Mouse (Mus musculus) gastrocnemius, postnatal 14 days (tissue): Measurements from ENCODE around the gene Ina. TPM values are rescaled to one million over a fixed set of nuclear protein-coding genes. Genes with fewer than 3 reads are reported as not detected.
A peak's percentile ranks its signal among the peaks of the same experiment; 100 is the strongest.

Experiments used
- DNase-seq: peaks from one replicate; pipeline ENCODE4 v3.0.0; 2021; ENCODE audit warnings: mixed read lengths
- intact Hi-C: fragments of 180-260 bp; cut with DNase I; formaldehyde crosslinking; loops from one replicate; pipeline ENCODE4 v1.15.1; 2025; ENCODE audit warnings: low total_unique reads
- total RNA-seq, 2 experiments: library from RNA; stranded (reverse); gene quantifications; 2 replicates each; pipeline ENCODE4 v1.2.3; 2021

The Ina gene
- total RNA-seq, 2 experiments from 2014 or later, result not detected

GRCm38 (mm10) chr19:47009420-47009819 lies 5.1 kb upstream of the Ina start:
- DNase-seq, result no peak
- intact Hi-C loops, result no loop called here

GRCm38 (mm10) chr19:47009943-47010342 lies 4.6 kb upstream of the Ina start:
- intact Hi-C loops, result no loop called here
- DNase-seq, result no peak

- DNase-seq, result no peak
- intact Hi-C loops, result no loop called here
Measured at GRCm38 (mm10) chr19:47012521-47013130, 1.9 kb upstream of the Ina start.

- DNase-seq, result no peak
- intact Hi-C loops, result no loop called here
Measured at GRCm38 (mm10) chr19:47013340-47014158, 949 bp upstream of the Ina start.

GRCm38 (mm10) chr19:47014159-47014446 lies 395 bp upstream of the Ina start:
- DNase-seq, result no peak
- intact Hi-C loops, result no loop called here

GRCm38 (mm10) chr19:47015396-47015795 lies 898 bp downstream of the Ina start:
- intact Hi-C loops, result no loop called here
- DNase-seq, result no peak

- no peak for DNase-seq
- intact Hi-C loops, result no loop called here
Measured at GRCm38 (mm10) chr19:47015965-47016364, 1.5 kb downstream of the Ina start.

GRCm38 (mm10) chr19:47016487-47016886 lies 2.0 kb downstream of the Ina start:
- DNase-seq, result peak; percentile 80
- intact Hi-C loops, result no loop called here

- no peak for DNase-seq
- intact Hi-C loops, result no loop called here
Measured at GRCm38 (mm10) chr19:47017831-47018230, 3.3 kb downstream of the Ina start.

GRCm38 (mm10) chr19:47018330-47018729 lies 3.8 kb downstream of the Ina start:
- no peak for DNase-seq

GRCm38 (mm10) chr19:47019326-47019725 lies 4.8 kb downstream of the Ina start:
- intact Hi-C loops, result no loop called here
- no peak for DNase-seq

More at GRCm38 (mm10) chr19:47018330-47018729, 3.8 kb downstream of the Ina start:
- intact Hi-C loops, result no loop called here

- DNase-seq, result no peak
- intact Hi-C loops, result no loop called here
Measured at GRCm38 (mm10) chr19:47022709-47023108, 8.2 kb downstream of the Ina start.

- intact Hi-C loops, result no loop called here
- no peak for DNase-seq
Measured at GRCm38 (mm10) chr19:47023546-47023945, 9.0 kb downstream of the Ina start.

GRCm38 (mm10) chr19:47024954-47025353 lies 10.5 kb downstream of the Ina start:
- DNase-seq, result no peak

GRCm38 (mm10) chr19:47026513-47026912 lies 12.0 kb downstream of the Ina start:
- intact Hi-C loops, result no loop called here
- no peak for DNase-seq

More at GRCm38 (mm10) chr19:47024954-47025353, 10.5 kb downstream of the Ina start:
- intact Hi-C loops, result no loop called here

GRCm38 (mm10) chr19:47029796-47030195 lies 15.3 kb downstream of the Ina start:
- intact Hi-C loops, result no loop called here
- no peak for DNase-seq

GRCm38 (mm10) chr19:47031770-47032169 lies 17.3 kb downstream of the Ina start:
- intact Hi-C loops, result no loop called here
- DNase-seq, result no peak

- intact Hi-C loops, result no loop called here
Measured at GRCm38 (mm10) chr19:47034916-47035315, 20.4 kb downstream of the Ina start.

GRCm38 (mm10) chr19:47036596-47036995 lies 22.1 kb downstream of the Ina start:
- DNase-seq, result no peak
- intact Hi-C loops, result no loop called here

More at GRCm38 (mm10) chr19:47034916-47035315, 20.4 kb downstream of the Ina start:
- no peak for DNase-seq

GRCm38 (mm10) chr19:47040720-47041473 lies 26.4 kb downstream of the Ina start:
- intact Hi-C loops, result no loop called here
- no peak for DNase-seq

- intact Hi-C loops, result no loop called here
- DNase-seq, result no peak
Measured at GRCm38 (mm10) chr19:47043608-47044007, 29.1 kb downstream of the Ina start.
